Mouse (Mus musculus): ENCODE data around the gene Vasp. TPM values are rescaled to one million over a fixed set of nuclear protein-coding genes. Genes with fewer than 3 reads are reported as not detected.

Gene Vasp
- total RNA-seq, 1 experiment = 92.5 TPM

DNA sequence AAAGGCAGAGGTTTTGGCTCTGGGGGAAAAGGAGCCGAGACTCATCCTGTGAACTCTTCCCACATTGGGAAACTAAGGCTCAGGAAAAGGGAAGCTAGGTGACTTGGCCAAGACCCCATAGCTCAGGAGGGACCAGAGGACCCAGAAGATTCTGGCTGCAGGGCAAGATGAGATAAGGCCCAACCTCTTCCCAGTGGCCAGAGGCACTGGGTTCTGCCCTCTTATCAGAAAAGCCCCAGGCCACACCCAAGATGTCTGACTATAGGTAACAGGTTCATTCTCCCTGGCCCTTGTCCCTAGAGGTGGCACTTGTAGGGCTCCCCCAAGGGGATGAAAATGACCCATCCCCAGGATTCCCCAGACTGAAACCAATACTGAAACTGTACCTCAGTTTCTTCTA lies 24.8 kb downstream of the Vasp start:
- TF ChIP-seq CHD2 (IDR thresholded peaks at IDR 0.05; ENCODE audit: low read depth, low read length) (no peak), ZNF384 (IDR thresholded peaks at IDR 0.05; ENCODE audit: low read depth, low read length) (no peak), MAFK (IDR thresholded peaks at IDR 0.05; ENCODE audit: insufficient read depth, low read depth, low read length) (no peak), HCFC1 (IDR thresholded peaks at IDR 0.05; ENCODE audit: borderline replicate concordance, insufficient read depth, low read length) (no peak), ZC3H11A (IDR thresholded peaks at IDR 0.05; ENCODE audit: borderline replicate concordance, low read depth, low read length) (no peak)
- Histone ChIP-seq H3K4me3 (ENCODE audit: insufficient read depth in 1 of 2, low read depth in 1 of 2, low read length in 2 of 2, poor library complexity in 1 of 2, severe bottlenecking in 1 of 2) (no peak overlapping the region), H3K36me3 (ENCODE audit: control insufficient read depth, insufficient read depth, low read length, poor library complexity, severe bottlenecking) (peaks cover 12% of the 10 kb centered on the region; the same call in 1 of the 2 replicates), H3K4me1 (ENCODE audit: control insufficient read depth in 2 of 2, insufficient read depth in 2 of 2, low read length in 2 of 2, poor library complexity in 1 of 2) (peaks cover 1 to 13% of the 10 kb centered on the region in 2 experiments; a peak in 3 of 4 replicates), H3K9me3 (ENCODE audit: control insufficient read depth, insufficient read depth, low read depth, low read length) (no peaks in the 10 kb centered on the region), H3K27ac (ENCODE audit: insufficient read depth, low read depth, low read length, poor library complexity, severe bottlenecking) (no peak overlapping the region), H3K9ac (ENCODE audit: insufficient read depth, low read depth, low read length, poor library complexity, severe bottlenecking) (no peak overlapping the region)
- in situ Hi-C loops (cut with MboI; ENCODE audit: low sequenced_read_pairs in 2 of 2, unreplicated experiment in 2 of 2) = no loop called here
- DNase-seq (ENCODE audit: low read depth, low spot score) = no peak

DNA sequence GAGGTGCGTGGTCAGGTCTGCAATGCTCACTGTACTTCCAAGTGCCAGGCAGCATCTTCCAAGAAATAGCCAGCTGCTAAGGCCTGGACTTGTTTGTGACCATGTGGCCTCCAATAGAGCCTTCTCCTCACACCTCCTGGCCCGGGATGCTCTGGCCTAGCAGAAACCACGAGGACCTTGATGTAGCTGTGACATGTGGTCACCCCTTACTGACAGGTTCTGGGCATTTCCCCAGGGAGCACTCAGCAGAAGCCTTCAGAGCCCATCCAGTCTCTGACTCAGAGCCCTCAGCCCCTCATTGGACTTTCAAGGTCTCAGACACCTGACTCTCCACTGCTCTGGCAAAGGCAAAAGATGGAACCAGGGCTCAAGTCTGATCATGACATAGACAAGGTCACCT lies 26.5 kb downstream of the Vasp start:
- H3K27ac ChIP-seq (ENCODE audit: insufficient read depth, low read depth, low read length, poor library complexity, severe bottlenecking) = no peak overlapping the region
- no peak for DNase-seq (ENCODE audit: low read depth, low spot score)
- no peaks in the 10 kb centered on the region for H3K9me3 ChIP-seq (ENCODE audit: control insufficient read depth, insufficient read depth, low read depth, low read length)
- H3K4me1 ChIP-seq (ENCODE audit: control insufficient read depth in 2 of 2, insufficient read depth in 2 of 2, low read length in 2 of 2, poor library complexity in 1 of 2) = peaks cover 6 to 18% of the 10 kb centered on the region in 2 experiments
- peaks cover 12% of the 10 kb centered on the region; the same call in 1 of the 2 replicates for H3K36me3 ChIP-seq (ENCODE audit: control insufficient read depth, insufficient read depth, low read length, poor library complexity, severe bottlenecking)
- TF ChIP-seq ZC3H11A (IDR thresholded peaks at IDR 0.05; ENCODE audit: borderline replicate concordance, low read depth, low read length) (no peak), MAFK (IDR thresholded peaks at IDR 0.05; ENCODE audit: insufficient read depth, low read depth, low read length) (no peak), CHD2 (IDR thresholded peaks at IDR 0.05; ENCODE audit: low read depth, low read length) (no peak)
- in situ Hi-C loops (cut with MboI; ENCODE audit: low sequenced_read_pairs in 2 of 2, unreplicated experiment in 2 of 2) = no loop called here
- no peak overlapping the region for H3K4me3 ChIP-seq (ENCODE audit: insufficient read depth in 1 of 2, low read depth in 1 of 2, low read length in 2 of 2, poor library complexity in 1 of 2, severe bottlenecking in 1 of 2)
- H3K9ac ChIP-seq (ENCODE audit: insufficient read depth, low read depth, low read length, poor library complexity, severe bottlenecking) = no peak overlapping the region

DNA sequence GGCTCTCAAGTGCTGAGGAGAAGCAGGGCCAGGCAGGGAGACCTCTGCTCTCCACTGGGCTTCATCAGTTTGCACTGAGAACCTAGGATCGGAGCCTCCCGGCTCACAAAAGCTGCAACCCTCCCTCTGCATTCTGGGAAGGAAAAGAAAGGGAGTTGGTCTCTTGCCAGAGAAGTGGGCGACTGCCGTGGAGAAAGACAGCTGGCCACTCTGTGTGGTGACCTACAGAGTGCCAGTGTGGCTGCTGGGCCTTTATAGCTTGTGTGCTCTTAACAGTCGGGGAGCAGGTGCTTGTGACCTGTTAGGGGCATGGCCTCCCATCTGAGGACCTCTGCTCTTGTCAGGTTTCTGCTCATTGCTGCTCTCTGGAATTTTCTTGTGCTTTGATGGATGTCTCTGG lies 27.8 kb downstream of the Vasp start:
- H3K27ac ChIP-seq (ENCODE audit: insufficient read depth, low read depth, low read length, poor library complexity, severe bottlenecking) = no peak overlapping the region
- peaks cover 6 to 23% of the 10 kb centered on the region in 2 experiments for H3K4me1 ChIP-seq (ENCODE audit: control insufficient read depth in 2 of 2, insufficient read depth in 2 of 2, low read length in 2 of 2, poor library complexity in 1 of 2)
- H3K36me3 ChIP-seq (ENCODE audit: control insufficient read depth, insufficient read depth, low read length, poor library complexity, severe bottlenecking) = peaks cover 12% of the 10 kb centered on the region; the same call in 1 of the 2 replicates
- no peak overlapping the region for H3K9ac ChIP-seq (ENCODE audit: insufficient read depth, low read depth, low read length, poor library complexity, severe bottlenecking)
- DNase-seq (ENCODE audit: low read depth, low spot score) = no peak
- no peaks in the 10 kb centered on the region for H3K9me3 ChIP-seq (ENCODE audit: control insufficient read depth, insufficient read depth, low read depth, low read length)
- TF ChIP-seq HCFC1 (IDR thresholded peaks at IDR 0.05; ENCODE audit: borderline replicate concordance, insufficient read depth, low read length) (no peak), ZNF384 (IDR thresholded peaks at IDR 0.05; ENCODE audit: low read depth, low read length) (no peak)
- no peak overlapping the region for H3K4me3 ChIP-seq (ENCODE audit: insufficient read depth in 1 of 2, low read depth in 1 of 2, low read length in 2 of 2, poor library complexity in 1 of 2, severe bottlenecking in 1 of 2)
- in situ Hi-C loops (cut with MboI; ENCODE audit: low sequenced_read_pairs in 2 of 2, unreplicated experiment in 2 of 2) = no loop called here

DNA sequence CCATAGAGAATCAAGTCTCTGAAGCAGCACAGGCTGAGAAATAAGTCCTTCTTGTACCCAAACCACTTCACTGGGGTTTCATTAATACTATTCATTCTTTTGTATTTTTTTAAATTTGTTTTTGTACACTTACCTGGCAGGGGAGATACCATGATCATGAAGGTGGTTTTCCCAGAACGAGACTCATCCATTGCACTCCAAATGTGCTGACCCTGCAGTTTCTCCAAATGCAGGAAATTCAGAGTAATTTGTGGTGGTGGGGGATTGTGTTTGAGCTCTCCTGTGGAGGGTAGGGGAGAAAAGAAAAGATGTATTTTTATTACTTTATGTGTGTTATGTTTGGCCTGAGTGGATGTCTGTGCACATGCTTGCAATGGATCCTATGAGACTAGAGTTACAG lies 29.6 kb downstream of the Vasp start:
- Histone ChIP-seq H3K9ac (ENCODE audit: insufficient read depth, low read depth, low read length, poor library complexity, severe bottlenecking) (no peak overlapping the region), H3K4me3 (ENCODE audit: insufficient read depth in 1 of 2, low read depth in 1 of 2, low read length in 2 of 2, poor library complexity in 1 of 2, severe bottlenecking in 1 of 2) (no peak overlapping the region), H3K27ac (ENCODE audit: insufficient read depth, low read depth, low read length, poor library complexity, severe bottlenecking) (no peak overlapping the region), H3K4me1 (ENCODE audit: control insufficient read depth in 2 of 2, insufficient read depth in 2 of 2, low read length in 2 of 2, poor library complexity in 1 of 2) (peaks cover 6 to 23% of the 10 kb centered on the region in 2 experiments), H3K36me3 (ENCODE audit: control insufficient read depth, insufficient read depth, low read length, poor library complexity, severe bottlenecking) (peaks cover 10% of the 10 kb centered on the region; the same call in 1 of the 2 replicates), H3K9me3 (ENCODE audit: control insufficient read depth, insufficient read depth, low read depth, low read length) (no peaks in the 10 kb centered on the region)
- TF ChIP-seq MAFK (IDR thresholded peaks at IDR 0.05; ENCODE audit: insufficient read depth, low read depth, low read length) (peak; percentile 71), ZC3H11A (IDR thresholded peaks at IDR 0.05; ENCODE audit: borderline replicate concordance, low read depth, low read length) (no peak)
- in situ Hi-C loops (cut with MboI; ENCODE audit: low sequenced_read_pairs in 2 of 2, unreplicated experiment in 2 of 2) = no loop called here
- DNase-seq (ENCODE audit: low read depth, low spot score) = no peak

DNA sequence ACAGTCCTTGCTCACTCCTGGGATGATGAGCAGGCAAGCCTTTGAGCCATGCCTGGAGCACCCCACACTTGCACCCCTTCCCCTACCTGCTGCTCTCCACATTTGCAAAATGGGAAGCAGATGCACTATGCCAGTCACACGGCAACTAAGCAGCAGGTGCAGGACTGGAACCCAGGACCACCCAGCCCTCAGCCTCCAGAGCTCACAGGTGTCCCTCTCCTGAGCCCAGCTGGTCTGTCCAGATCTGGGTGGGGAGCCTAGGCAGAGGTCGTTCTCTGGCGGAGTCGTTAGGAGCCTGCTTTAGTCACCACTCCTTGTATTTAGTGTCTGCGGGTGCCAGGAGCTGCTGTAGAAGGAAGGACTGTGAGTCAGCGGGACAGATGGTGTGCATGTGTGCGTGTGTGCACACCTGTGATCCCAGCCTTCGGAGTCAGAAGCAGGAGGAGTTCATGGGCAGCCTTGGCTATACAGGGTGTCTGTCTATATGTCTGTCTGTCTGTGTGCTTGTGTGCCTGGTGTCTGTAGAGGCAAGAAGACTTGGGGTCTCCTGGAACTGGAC lies 30.6 kb downstream of the Vasp start:
- no peak overlapping the region for H3K4me3 ChIP-seq (ENCODE audit: insufficient read depth in 1 of 2, low read depth in 1 of 2, low read length in 2 of 2, poor library complexity in 1 of 2, severe bottlenecking in 1 of 2)
- in situ Hi-C loops (cut with MboI; ENCODE audit: low sequenced_read_pairs in 2 of 2, unreplicated experiment in 2 of 2) = no loop called here
- H3K9me3 ChIP-seq (ENCODE audit: control insufficient read depth, insufficient read depth, low read depth, low read length) = no peaks in the 10 kb centered on the region
- peaks cover 6 to 23% of the 10 kb centered on the region in 2 experiments for H3K4me1 ChIP-seq (ENCODE audit: control insufficient read depth in 2 of 2, insufficient read depth in 2 of 2, low read length in 2 of 2, poor library complexity in 1 of 2)
- TF ChIP-seq ZC3H11A (IDR thresholded peaks at IDR 0.05; ENCODE audit: borderline replicate concordance, low read depth, low read length) = no peak
- no peak for TF ChIP-seq CHD2 (IDR thresholded peaks at IDR 0.05; ENCODE audit: low read depth, low read length)
- DNase-seq (ENCODE audit: low read depth, low spot score) = no peak
- H3K9ac ChIP-seq (ENCODE audit: insufficient read depth, low read depth, low read length, poor library complexity, severe bottlenecking) = no peak overlapping the region
- H3K27ac ChIP-seq (ENCODE audit: insufficient read depth, low read depth, low read length, poor library complexity, severe bottlenecking) = no peak overlapping the region
- H3K36me3 ChIP-seq (ENCODE audit: control insufficient read depth, insufficient read depth, low read length, poor library complexity, severe bottlenecking) = peaks cover 10% of the 10 kb centered on the region; the same call in 1 of the 2 replicates

All from ES-E14 (cell line).